Mouse (Mus musculus): ENCODE measurements around the gene Pi4kb. TPM values are rescaled to one million over a fixed set of nuclear protein-coding genes. Genes with fewer than 3 reads are reported as not detected.

Gene Pi4kb
- polyA plus RNA-seq, 1 experiment from 2014 or later, result 25.7 TPM

DNA sequence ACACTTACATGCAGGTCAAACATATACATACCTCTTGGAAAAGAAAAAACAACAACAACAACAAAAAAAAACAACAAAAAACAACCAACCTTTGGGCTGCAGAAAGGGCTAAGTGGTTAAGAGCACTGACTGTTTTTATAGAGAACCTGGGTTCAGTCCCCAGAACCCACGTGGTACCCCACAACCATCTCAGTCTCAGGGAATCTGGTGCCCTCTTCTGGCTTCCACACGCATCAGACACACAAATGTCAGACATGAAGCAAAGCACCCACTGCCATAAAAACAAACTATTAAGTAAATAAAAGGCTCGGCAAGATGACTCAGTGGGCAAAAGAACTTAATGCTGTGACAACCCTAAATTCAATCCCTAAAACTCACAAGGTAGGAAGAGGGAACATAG, 55.4 kb downstream of the Pi4kb start:
- no peak overlapping the region for H3K4me2 ChIP-seq (replicated peaks; ENCODE audit: low read depth, low read length)
- H3K27ac ChIP-seq (ENCODE audit: low read depth, low read length), result no peak overlapping the region
- H3K4me3 ChIP-seq (ENCODE audit: low read length), result no peak overlapping the region
- no peak for ATAC-seq (ENCODE audit: low FRiP score, low TSS enrichment)
- H3K4me1 ChIP-seq (ENCODE audit: control insufficient read depth, insufficient read depth, low read length), result no peaks in the 10 kb centered on the region
- no peaks in the 10 kb centered on the region for H3K9me3 ChIP-seq (ENCODE audit: control insufficient read depth, low read length)
- no peaks in the 10 kb centered on the region for H3K27me3 ChIP-seq (ENCODE audit: control insufficient read depth, insufficient read depth, low read length)
- H3K9ac ChIP-seq (ENCODE audit: low read depth, low read length), result no peak overlapping the region
- WGBS, result 68% methylated on average over 3 of the region's 3 CpGs
- peaks cover 41% of the 10 kb centered on the region for H3K36me3 ChIP-seq (ENCODE audit: control insufficient read depth, insufficient read depth, low read length)

DNA sequence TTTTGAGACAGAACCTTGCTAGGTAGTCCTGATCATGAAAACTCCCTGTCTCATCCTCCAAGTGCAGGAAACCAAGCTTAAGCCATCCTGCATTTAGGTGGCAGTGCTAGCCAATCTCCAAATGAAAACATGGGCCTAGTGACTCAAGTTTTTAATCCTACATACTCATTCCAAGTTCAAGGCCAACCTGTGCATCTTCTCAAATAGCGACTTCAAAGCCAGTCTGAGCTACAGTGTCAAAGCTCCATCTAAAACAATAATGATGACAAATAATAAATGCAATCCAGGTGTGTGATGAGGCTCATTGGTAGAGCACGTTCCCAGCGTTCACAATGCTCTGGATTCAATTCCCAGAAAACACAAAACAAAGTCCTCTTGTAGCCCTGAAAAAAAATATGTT, 67.1 kb downstream of the Pi4kb start:
- 11% methylated on average over 3 of the region's 3 CpGs for WGBS
- Histone ChIP-seq H3K27me3 (ENCODE audit: control insufficient read depth, insufficient read depth, low read length) (no peaks in the 10 kb centered on the region), H3K9ac (ENCODE audit: low read depth, low read length) (peak overlapping the region; percentile 84), H3K4me2 (replicated peaks; ENCODE audit: low read depth, low read length) (peak overlapping the region; percentile 76), H3K4me1 (ENCODE audit: control insufficient read depth, insufficient read depth, low read length) (peaks cover 6% of the 10 kb centered on the region), H3K9me3 (ENCODE audit: control insufficient read depth, low read length) (no peaks in the 10 kb centered on the region), H3K27ac (ENCODE audit: low read depth, low read length) (no peak overlapping the region), H3K36me3 (ENCODE audit: control insufficient read depth, insufficient read depth, low read length) (peaks cover 8% of the 10 kb centered on the region), H3K4me3 (ENCODE audit: low read length) (peak overlapping the region; percentile 90)
- ATAC-seq (ENCODE audit: low FRiP score, low TSS enrichment), result no peak

DNA sequence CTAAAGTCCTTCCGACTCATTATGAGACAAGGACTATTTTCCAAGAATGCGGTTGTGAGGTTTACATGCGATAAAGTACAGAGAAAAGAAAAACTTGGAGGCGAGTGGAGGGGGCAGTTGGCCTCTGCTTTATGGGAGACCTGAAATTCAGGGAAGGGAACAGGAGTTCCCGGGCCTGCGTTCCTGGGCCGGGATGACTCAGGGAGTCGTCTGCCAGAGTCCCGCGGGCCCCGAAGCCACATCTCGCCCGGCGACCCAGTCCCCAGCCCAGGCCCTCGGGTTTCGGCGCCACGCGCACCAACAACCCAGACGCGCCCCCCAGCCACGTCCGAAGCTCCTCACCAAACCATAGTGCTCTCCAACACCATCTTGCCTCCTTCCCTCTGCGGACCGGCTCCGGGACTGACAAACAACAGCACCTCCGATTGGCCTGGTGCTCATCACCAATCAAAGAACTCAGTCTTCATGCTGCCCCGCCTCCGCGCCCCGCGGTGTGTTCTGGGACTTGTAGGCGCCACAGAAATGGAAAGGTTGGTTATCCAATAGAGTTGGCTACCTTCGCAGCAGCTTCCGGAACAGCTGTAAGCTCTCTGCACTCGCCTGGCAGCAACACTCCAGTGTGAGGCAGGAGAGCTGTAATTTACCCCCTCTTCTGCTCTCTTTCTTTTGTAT, 67.8 kb downstream of the Pi4kb start, which contains the start of gene Psmd4:
Psmd4 (minus strand) TSS at position 449 of the 672 bp plus-strand sequence.
- Histone ChIP-seq H3K4me3 (ENCODE audit: low read length) (peak within 1 kb of the TSS; percentile 90), H3K4me2 (replicated peaks; ENCODE audit: low read depth, low read length) (peak within 1 kb of the TSS; percentile 76), H3K9me3 (ENCODE audit: control insufficient read depth, low read length) (no peaks in the 10 kb centered on the region), H3K9ac (ENCODE audit: low read depth, low read length) (peak within 1 kb of the TSS; percentile 84), H3K4me1 (ENCODE audit: control insufficient read depth, insufficient read depth, low read length) (peaks cover 6% of the 10 kb centered on the region), H3K27ac (ENCODE audit: low read depth, low read length) (peak within 1 kb of the TSS; percentile 13; the same call in 1 of the 2 replicates), H3K27me3 (ENCODE audit: control insufficient read depth, insufficient read depth, low read length) (no peaks in the 10 kb centered on the region), H3K36me3 (ENCODE audit: control insufficient read depth, insufficient read depth, low read length) (peaks cover 7% of the 10 kb centered on the region)
- peak; percentile 98 for ATAC-seq (ENCODE audit: low FRiP score, low TSS enrichment)
- WGBS, result under 1% methylated on average over 36 of the region's 36 CpGs

DNA sequence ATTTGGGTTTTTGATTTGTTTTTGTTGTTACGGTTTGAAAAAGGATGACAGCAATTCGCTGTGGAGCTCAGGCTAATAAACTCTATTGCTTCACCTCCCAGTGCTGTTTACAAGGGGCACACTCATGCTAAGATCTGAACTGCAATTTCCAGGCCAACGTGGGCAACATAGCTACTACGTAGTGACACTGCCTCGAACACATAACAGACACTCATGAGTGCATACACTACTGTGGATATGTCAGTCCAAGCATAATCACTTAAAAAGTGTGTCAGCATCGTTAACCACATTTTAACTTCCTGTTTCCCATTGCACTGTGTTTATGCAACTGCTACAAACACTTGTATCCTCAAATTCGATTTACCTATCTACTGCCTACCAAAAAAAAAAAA, 68.3 kb downstream of the Pi4kb start:
- Histone ChIP-seq H3K27me3 (ENCODE audit: control insufficient read depth, insufficient read depth, low read length) (no peaks in the 10 kb centered on the region), H3K4me2 (replicated peaks; ENCODE audit: low read depth, low read length) (peak overlapping the region; percentile 43), H3K27ac (ENCODE audit: low read depth, low read length) (peak overlapping the region; percentile 13; the same call in 1 of the 2 replicates), H3K36me3 (ENCODE audit: control insufficient read depth, insufficient read depth, low read length) (peaks cover 6% of the 10 kb centered on the region), H3K4me1 (ENCODE audit: control insufficient read depth, insufficient read depth, low read length) (peaks cover 6% of the 10 kb centered on the region), H3K4me3 (ENCODE audit: low read length) (peak overlapping the region; percentile 90), H3K9me3 (ENCODE audit: control insufficient read depth, low read length) (no peaks in the 10 kb centered on the region), H3K9ac (ENCODE audit: low read depth, low read length) (0 out of 2 replicates have a peak overlapping the region, but pooled peaks have one; percentile 19)
- 20% methylated on average over 7 of the region's 7 CpGs for WGBS
- peak; percentile 58 for ATAC-seq (ENCODE audit: low FRiP score, low TSS enrichment)

DNA sequence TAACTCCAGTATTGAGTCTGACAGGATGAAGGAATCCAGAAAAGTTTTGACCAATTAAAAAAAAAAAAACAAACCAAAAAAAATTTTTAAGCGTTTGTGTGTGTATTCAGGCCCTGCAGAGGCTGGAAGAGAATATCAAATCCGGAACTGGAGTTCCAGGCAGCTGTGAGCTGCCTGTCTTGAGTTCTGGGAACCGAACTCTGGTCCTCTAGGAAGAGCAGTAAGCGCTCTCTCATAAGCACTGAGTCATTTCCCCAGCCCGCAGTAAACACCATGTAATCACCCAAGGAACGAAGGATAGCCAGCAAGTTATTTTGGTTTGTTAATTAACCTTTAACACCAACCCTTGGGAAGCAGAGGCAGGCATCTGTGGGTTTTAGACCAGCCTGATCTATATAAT, 68.7 kb downstream of the Pi4kb start:
- peaks cover 6% of the 10 kb centered on the region for H3K4me1 ChIP-seq (ENCODE audit: control insufficient read depth, insufficient read depth, low read length)
- 70% methylated on average over 6 of the region's 6 CpGs for WGBS
- no peaks in the 10 kb centered on the region for H3K9me3 ChIP-seq (ENCODE audit: control insufficient read depth, low read length)
- no peak overlapping the region for H3K4me2 ChIP-seq (replicated peaks; ENCODE audit: low read depth, low read length)
- peaks cover 2% of the 10 kb centered on the region for H3K36me3 ChIP-seq (ENCODE audit: control insufficient read depth, insufficient read depth, low read length)
- no peak overlapping the region for H3K4me3 ChIP-seq (ENCODE audit: low read length)
- no peak overlapping the region for H3K9ac ChIP-seq (ENCODE audit: low read depth, low read length)
- no peaks in the 10 kb centered on the region for H3K27me3 ChIP-seq (ENCODE audit: control insufficient read depth, insufficient read depth, low read length)
- ATAC-seq (ENCODE audit: low FRiP score, low TSS enrichment), result no peak
- H3K27ac ChIP-seq (ENCODE audit: low read depth, low read length), result no peak overlapping the region

DNA sequence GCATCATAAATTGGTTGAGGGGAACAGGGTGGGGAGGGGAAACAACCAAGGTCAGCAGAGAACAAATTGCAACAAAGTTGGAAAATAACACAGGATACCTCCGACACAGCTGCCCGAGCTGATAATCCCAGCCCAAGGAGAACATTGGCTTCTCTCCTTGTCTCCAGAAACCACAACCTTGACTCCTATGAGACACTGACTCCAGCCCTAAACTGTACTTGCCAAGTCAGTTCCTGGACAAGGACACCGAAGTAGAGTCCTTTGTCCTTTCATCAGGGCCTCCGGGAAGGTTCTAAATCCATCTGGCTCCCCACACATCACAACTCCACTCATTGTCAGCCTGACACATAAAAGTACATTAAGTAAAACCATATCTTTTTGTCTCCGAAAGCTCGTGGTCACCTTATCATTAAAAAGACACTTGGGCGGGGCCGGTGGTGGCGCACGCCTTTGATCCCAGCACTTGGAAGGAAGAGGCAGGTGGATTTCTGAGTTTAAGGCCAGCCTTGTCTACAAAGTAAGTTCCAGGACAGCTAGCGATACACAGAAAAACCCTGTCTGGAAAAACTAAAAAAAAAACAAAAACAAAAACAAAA, 72.0 kb downstream of the Pi4kb start:
- Histone ChIP-seq H3K4me1 (ENCODE audit: control insufficient read depth, insufficient read depth, low read length) (peaks cover 1% of the 10 kb centered on the region; the same call in 1 of the 2 replicates), H3K4me3 (ENCODE audit: low read length) (no peak overlapping the region), H3K36me3 (ENCODE audit: control insufficient read depth, insufficient read depth, low read length) (no peaks in the 10 kb centered on the region), H3K27me3 (ENCODE audit: control insufficient read depth, insufficient read depth, low read length) (no peaks in the 10 kb centered on the region), H3K27ac (ENCODE audit: low read depth, low read length) (no peak overlapping the region), H3K9ac (ENCODE audit: low read depth, low read length) (no peak overlapping the region), H3K9me3 (ENCODE audit: control insufficient read depth, low read length) (no peaks in the 10 kb centered on the region), H3K4me2 (replicated peaks; ENCODE audit: low read depth, low read length) (no peak overlapping the region)
- WGBS, result 89% methylated on average over 11 of the region's 11 CpGs
- ATAC-seq (ENCODE audit: low FRiP score, low TSS enrichment), result no peak

DNA sequence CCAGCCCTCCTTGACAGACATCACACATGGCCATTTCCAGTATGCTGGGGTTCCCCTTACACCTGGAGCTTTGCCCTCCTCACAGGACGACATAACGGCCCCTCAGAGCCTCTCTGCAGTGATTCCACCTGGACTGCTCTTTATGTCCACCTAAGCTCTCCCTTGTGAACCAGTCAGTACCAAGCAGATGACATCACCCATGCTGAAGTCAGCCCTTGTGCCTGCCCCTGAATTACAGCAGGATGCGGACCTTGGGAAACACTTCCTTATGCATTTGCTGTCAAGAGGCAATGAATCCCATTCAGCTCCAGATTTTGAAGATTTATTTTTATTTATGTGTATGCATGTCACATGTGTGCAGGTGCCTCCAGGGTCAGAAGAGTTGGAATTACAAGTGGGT, 73.4 kb downstream of the Pi4kb start:
- H3K4me2 ChIP-seq (replicated peaks; ENCODE audit: low read depth, low read length), result no peak overlapping the region
- 64% methylated on average over 3 of the region's 3 CpGs for WGBS

DNA sequence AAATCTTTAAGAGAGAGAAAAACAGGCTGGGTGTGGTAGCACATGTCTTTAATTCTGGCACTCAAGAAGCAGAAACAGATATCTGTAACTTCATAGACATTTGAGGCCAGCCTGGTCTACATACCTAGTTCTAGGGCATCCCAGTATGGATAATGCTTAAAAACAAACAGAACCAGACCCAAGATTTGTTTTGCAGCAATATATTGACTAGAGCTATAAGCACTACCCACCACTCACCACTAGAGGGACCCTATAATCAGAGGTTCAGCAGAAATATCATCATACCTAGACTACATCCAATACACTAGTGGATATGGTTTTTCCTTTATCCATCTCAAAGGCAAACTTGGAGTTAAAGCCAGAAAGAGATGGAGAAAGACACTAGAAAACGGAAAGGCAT, 78.4 kb downstream of the Pi4kb start:
- Histone ChIP-seq H3K27ac (ENCODE audit: low read depth, low read length) (no peak overlapping the region), H3K27me3 (ENCODE audit: control insufficient read depth, insufficient read depth, low read length) (no peaks in the 10 kb centered on the region), H3K36me3 (ENCODE audit: control insufficient read depth, insufficient read depth, low read length) (peaks cover 4% of the 10 kb centered on the region), H3K4me2 (replicated peaks; ENCODE audit: low read depth, low read length) (no peak overlapping the region), H3K4me3 (ENCODE audit: low read length) (no peak overlapping the region), H3K9ac (ENCODE audit: low read depth, low read length) (no peak overlapping the region), H3K4me1 (ENCODE audit: control insufficient read depth, insufficient read depth, low read length) (no peaks in the 10 kb centered on the region), H3K9me3 (ENCODE audit: control insufficient read depth, low read length) (no peaks in the 10 kb centered on the region)
- 0 out of 2 replicates have a peak, but pooled peaks have one; percentile 26 for ATAC-seq (ENCODE audit: low FRiP score, low TSS enrichment)
- 50% methylated on average over 1 of the region's 1 CpGs for WGBS

More for the DNA sequence above, 73.4 kb downstream of the Pi4kb start:
- H3K4me1 ChIP-seq (ENCODE audit: control insufficient read depth, insufficient read depth, low read length), result no peaks in the 10 kb centered on the region
- no peak overlapping the region for H3K27ac ChIP-seq (ENCODE audit: low read depth, low read length)
- no peaks in the 10 kb centered on the region for H3K9me3 ChIP-seq (ENCODE audit: control insufficient read depth, low read length)
- H3K36me3 ChIP-seq (ENCODE audit: control insufficient read depth, insufficient read depth, low read length), result no peaks in the 10 kb centered on the region
- no peak overlapping the region for H3K9ac ChIP-seq (ENCODE audit: low read depth, low read length)
- H3K27me3 ChIP-seq (ENCODE audit: control insufficient read depth, insufficient read depth, low read length), result no peaks in the 10 kb centered on the region
- ATAC-seq (ENCODE audit: low FRiP score, low TSS enrichment), result no peak
- no peak overlapping the region for H3K4me3 ChIP-seq (ENCODE audit: low read length)

DNA sequence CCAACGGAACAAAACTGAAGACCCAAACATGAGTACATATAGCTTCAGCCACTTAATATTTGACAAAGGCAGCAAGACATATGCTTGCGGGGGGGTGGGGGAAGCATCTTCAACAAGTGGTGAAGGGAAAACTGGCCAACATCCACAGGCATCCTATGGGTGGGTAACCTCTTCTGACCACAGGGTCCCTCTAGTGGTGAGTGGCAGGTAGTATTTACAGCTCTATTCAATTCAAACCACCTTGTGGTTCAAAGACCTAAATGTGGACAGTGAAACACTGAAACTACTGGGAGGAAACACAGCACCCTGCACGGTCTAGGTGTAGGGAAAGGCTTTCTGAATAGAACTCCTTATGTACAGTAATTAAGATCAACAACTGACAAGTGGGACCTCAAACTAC, 79.2 kb downstream of the Pi4kb start:
- Histone ChIP-seq H3K27ac (ENCODE audit: low read depth, low read length) (no peak overlapping the region), H3K4me2 (replicated peaks; ENCODE audit: low read depth, low read length) (no peak overlapping the region), H3K36me3 (ENCODE audit: control insufficient read depth, insufficient read depth, low read length) (peaks cover 12% of the 10 kb centered on the region), H3K4me1 (ENCODE audit: control insufficient read depth, insufficient read depth, low read length) (no peaks in the 10 kb centered on the region), H3K4me3 (ENCODE audit: low read length) (no peak overlapping the region), H3K27me3 (ENCODE audit: control insufficient read depth, insufficient read depth, low read length) (no peaks in the 10 kb centered on the region), H3K9ac (ENCODE audit: low read depth, low read length) (no peak overlapping the region), H3K9me3 (ENCODE audit: control insufficient read depth, low read length) (no peaks in the 10 kb centered on the region)
- WGBS, result 43% methylated on average over 3 of the region's 3 CpGs
- ATAC-seq (ENCODE audit: low FRiP score, low TSS enrichment), result no peak; the same call in 1 of the 2 replicates
